Mouse (Mus musculus): Measurements from ENCODE around the gene Itsn1. TPM values are rescaled to one million over a fixed set of nuclear protein-coding genes. Genes with fewer than 3 reads are reported as not detected.

The Itsn1 gene
- polyA plus RNA-seq, 2 experiments, result 24.8 to 46.6 TPM

- 89% methylated on average over 28 of the region's 28 CpGs for WGBS
- peaks cover 68% of the 10 kb centered on the region for H3K36me3 ChIP-seq (ENCODE audit: control insufficient read depth, insufficient read depth, low read length)
- H3K27ac ChIP-seq (replicated peaks; ENCODE audit: low read depth, low read length), result no peak overlapping the region
- H3K4me1 ChIP-seq (ENCODE audit: control insufficient read depth, insufficient read depth, low read length), result no peaks in the 10 kb centered on the region; the same call in 1 of the 2 replicates
- no peak overlapping the region for H3K4me2 ChIP-seq (replicated peaks; ENCODE audit: low read depth, low read length, severe bottlenecking)
- TF ChIP-seq POLR2A (IDR thresholded peaks at IDR 0.05; ENCODE audit: borderline replicate concordance, extremely low read depth, insufficient read depth, insufficient read length), result no peak
- DNase-seq (ENCODE audit: low spot score) (no peak), ATAC-seq (ENCODE audit: low FRiP score, low read depth) (no peak)
- H3K4me3 ChIP-seq (replicated peaks; ENCODE audit: low read length), result no peak overlapping the region
- no peaks in the 10 kb centered on the region for H3K27me3 ChIP-seq (ENCODE audit: control insufficient read depth, insufficient read depth, low read length)
- no peak overlapping the region for H3K9ac ChIP-seq (ENCODE audit: low read depth, low read length, severe bottlenecking)
- H3K9me3 ChIP-seq (ENCODE audit: control insufficient read depth, low read length), result no peaks in the 10 kb centered on the region
These were observed 140.1 kb downstream of the Itsn1 start for GRCm38 (mm10) chr16:91868943-91869911.

GRCm38 (mm10) chr16:91870158-91870582 is 141.1 kb downstream of the Itsn1 start:
- no peak for ATAC-seq (ENCODE audit: low FRiP score, low read depth)

DNA sequence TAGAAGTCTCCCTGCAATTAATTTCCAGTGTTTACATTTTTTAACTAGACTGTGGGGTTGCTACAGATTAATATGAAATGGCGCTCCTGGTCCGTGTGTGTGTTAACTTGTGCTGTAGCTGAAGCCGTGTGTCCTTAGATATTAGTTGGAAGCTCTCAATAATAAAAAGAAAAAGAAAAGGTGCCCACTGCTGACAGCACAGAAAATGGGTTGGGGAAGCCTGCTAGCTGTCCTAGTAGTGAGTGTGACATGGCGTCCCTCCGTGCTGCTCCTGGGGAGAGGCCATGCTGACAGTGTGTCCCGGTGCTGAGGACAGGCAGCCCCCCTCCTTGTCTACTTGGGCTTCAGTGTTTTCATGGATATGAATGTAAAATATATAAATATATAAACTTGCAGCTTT is 142.1 kb downstream of the Itsn1 start:
- H3K36me3 ChIP-seq (ENCODE audit: control insufficient read depth, insufficient read depth, low read length), result peaks cover 49% of the 10 kb centered on the region

More at GRCm38 (mm10) chr16:91870158-91870582, 141.1 kb downstream of the Itsn1 start:
- Histone ChIP-seq H3K27me3 (ENCODE audit: control insufficient read depth, insufficient read depth, low read length) (no peaks in the 10 kb centered on the region), H3K27ac (replicated peaks; ENCODE audit: low read depth, low read length) (no peak overlapping the region), H3K36me3 (ENCODE audit: control insufficient read depth, insufficient read depth, low read length) (peaks cover 58% of the 10 kb centered on the region), H3K4me3 (replicated peaks; ENCODE audit: low read length) (no peak overlapping the region), H3K4me1 (ENCODE audit: control insufficient read depth, insufficient read depth, low read length) (peaks cover 8% of the 10 kb centered on the region), H3K4me2 (replicated peaks; ENCODE audit: low read depth, low read length, severe bottlenecking) (no peak overlapping the region), H3K9me3 (ENCODE audit: control insufficient read depth, low read length) (no peaks in the 10 kb centered on the region), H3K9ac (ENCODE audit: low read depth, low read length, severe bottlenecking) (no peak overlapping the region)
- WGBS, result 98% methylated on average over 6 of the region's 6 CpGs
- DNase-seq (ENCODE audit: low spot score), result no peak
- TF ChIP-seq POLR2A (IDR thresholded peaks at IDR 0.05; ENCODE audit: borderline replicate concordance, extremely low read depth, insufficient read depth, insufficient read length), result no peak

GRCm38 (mm10) chr16:91873695-91874094 is 144.6 kb downstream of the Itsn1 start:
- H3K9me3 ChIP-seq (ENCODE audit: control insufficient read depth, low read length), result no peaks in the 10 kb centered on the region
- no peak overlapping the region for H3K9ac ChIP-seq (ENCODE audit: low read depth, low read length, severe bottlenecking)
- ATAC-seq (ENCODE audit: low FRiP score, low read depth), result no peak
- DNase-seq (ENCODE audit: low spot score), result no peak
- H3K4me2 ChIP-seq (replicated peaks; ENCODE audit: low read depth, low read length, severe bottlenecking), result no peak overlapping the region
- peaks cover 30% of the 10 kb centered on the region for H3K36me3 ChIP-seq (ENCODE audit: control insufficient read depth, insufficient read depth, low read length)
- no peaks in the 10 kb centered on the region for H3K27me3 ChIP-seq (ENCODE audit: control insufficient read depth, insufficient read depth, low read length)
- 40% methylated on average over 3 of the region's 3 CpGs for WGBS
- peaks cover 22% of the 10 kb centered on the region for H3K4me1 ChIP-seq (ENCODE audit: control insufficient read depth, insufficient read depth, low read length)
- H3K4me3 ChIP-seq (replicated peaks; ENCODE audit: low read length), result no peak overlapping the region
- no peak overlapping the region for H3K27ac ChIP-seq (replicated peaks; ENCODE audit: low read depth, low read length)
- no peak for TF ChIP-seq POLR2A (IDR thresholded peaks at IDR 0.05; ENCODE audit: borderline replicate concordance, extremely low read depth, insufficient read depth, insufficient read length)

More for the DNA sequence above, 142.1 kb downstream of the Itsn1 start:
- Histone ChIP-seq H3K4me1 (ENCODE audit: control insufficient read depth, insufficient read depth, low read length) (peaks cover 18% of the 10 kb centered on the region), H3K4me3 (replicated peaks; ENCODE audit: low read length) (no peak overlapping the region), H3K9me3 (ENCODE audit: control insufficient read depth, low read length) (no peaks in the 10 kb centered on the region), H3K4me2 (replicated peaks; ENCODE audit: low read depth, low read length, severe bottlenecking) (no peak overlapping the region), H3K27me3 (ENCODE audit: control insufficient read depth, insufficient read depth, low read length) (no peaks in the 10 kb centered on the region), H3K27ac (replicated peaks; ENCODE audit: low read depth, low read length) (no peak overlapping the region), H3K9ac (ENCODE audit: low read depth, low read length, severe bottlenecking) (no peak overlapping the region)
- DNase-seq (ENCODE audit: low spot score) (no peak), ATAC-seq (ENCODE audit: low FRiP score, low read depth) (no peak)
- WGBS, result 93% methylated on average over 6 of the region's 6 CpGs
- TF ChIP-seq POLR2A (IDR thresholded peaks at IDR 0.05; ENCODE audit: borderline replicate concordance, extremely low read depth, insufficient read depth, insufficient read length), result no peak

DNA sequence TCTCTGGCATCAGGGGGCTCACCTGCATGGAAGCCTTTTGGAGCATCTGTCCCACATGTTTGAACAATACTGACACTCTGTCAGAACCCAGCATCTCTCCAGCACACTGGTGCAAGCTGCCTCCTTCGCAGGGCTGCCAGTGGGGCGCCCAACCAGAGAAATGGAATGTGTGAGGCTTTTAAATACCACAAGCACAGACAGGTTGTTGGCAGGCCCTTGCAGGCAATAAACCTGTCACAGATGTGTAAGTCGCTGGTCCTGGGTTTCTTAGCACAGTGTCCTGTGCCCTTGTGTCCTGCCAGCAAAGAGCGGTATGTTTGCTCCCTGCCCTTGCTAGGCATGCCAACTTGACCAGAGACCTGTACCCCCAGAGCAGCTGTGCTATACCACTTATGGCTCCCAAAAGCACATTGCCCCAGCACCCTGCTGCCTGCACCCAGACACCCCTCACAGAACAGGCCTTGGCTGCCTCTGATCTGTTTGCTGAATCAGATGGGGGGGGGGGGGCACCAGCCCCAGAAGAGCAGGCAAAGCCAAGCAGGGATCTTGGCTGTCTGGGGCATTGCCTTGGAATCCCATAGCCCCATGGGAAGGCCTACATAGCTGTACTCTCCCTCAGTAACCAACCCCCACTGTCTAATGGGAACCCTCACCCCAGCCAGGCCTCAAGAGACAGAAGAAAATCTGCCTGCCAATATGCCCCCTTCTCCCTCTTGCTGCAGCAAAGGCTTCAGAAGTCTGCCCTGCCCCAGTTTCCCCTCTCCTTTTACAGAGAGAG is 146.7 kb downstream of the Itsn1 start:
- Histone ChIP-seq H3K9me3 (ENCODE audit: control insufficient read depth, low read length) (no peaks in the 10 kb centered on the region; the same call in 1 of the 2 replicates), H3K9ac (ENCODE audit: low read depth, low read length, severe bottlenecking) (no peak overlapping the region), H3K4me2 (replicated peaks; ENCODE audit: low read depth, low read length, severe bottlenecking) (no peak overlapping the region), H3K4me1 (ENCODE audit: control insufficient read depth, insufficient read depth, low read length) (peaks cover 22% of the 10 kb centered on the region), H3K36me3 (ENCODE audit: control insufficient read depth, insufficient read depth, low read length) (peaks cover 11% of the 10 kb centered on the region), H3K4me3 (replicated peaks; ENCODE audit: low read length) (no peak overlapping the region), H3K27me3 (ENCODE audit: control insufficient read depth, insufficient read depth, low read length) (no peaks in the 10 kb centered on the region), H3K27ac (replicated peaks; ENCODE audit: low read depth, low read length) (peak overlapping the region; percentile 68)
- ATAC-seq (ENCODE audit: low FRiP score, low read depth), result peak; percentile 76
- no peak for TF ChIP-seq POLR2A (IDR thresholded peaks at IDR 0.05; ENCODE audit: borderline replicate concordance, extremely low read depth, insufficient read depth, insufficient read length)
- WGBS, result 1% methylated on average over 4 of the region's 4 CpGs
- DNase-seq (ENCODE audit: low spot score), result peak; percentile 83
